Mouse (Mus musculus) erythroblast, embryonic 14.5 days (primary cell): Measurements from ENCODE around the gene Lats1.

Experiments used
- GATA1 ChIP-seq: IDR thresholded peaks from 2 replicates; pipeline ENCODE4 v1.6.1; 2012; ENCODE audit warnings: low read length, inconsistent platforms, mixed read lengths
- TAL1 ChIP-seq: IDR thresholded peaks from 3 replicates; pipeline ENCODE4 v1.6.1; 2012; ENCODE audit warnings: low read length, inconsistent platforms, mixed read lengths

DNA sequence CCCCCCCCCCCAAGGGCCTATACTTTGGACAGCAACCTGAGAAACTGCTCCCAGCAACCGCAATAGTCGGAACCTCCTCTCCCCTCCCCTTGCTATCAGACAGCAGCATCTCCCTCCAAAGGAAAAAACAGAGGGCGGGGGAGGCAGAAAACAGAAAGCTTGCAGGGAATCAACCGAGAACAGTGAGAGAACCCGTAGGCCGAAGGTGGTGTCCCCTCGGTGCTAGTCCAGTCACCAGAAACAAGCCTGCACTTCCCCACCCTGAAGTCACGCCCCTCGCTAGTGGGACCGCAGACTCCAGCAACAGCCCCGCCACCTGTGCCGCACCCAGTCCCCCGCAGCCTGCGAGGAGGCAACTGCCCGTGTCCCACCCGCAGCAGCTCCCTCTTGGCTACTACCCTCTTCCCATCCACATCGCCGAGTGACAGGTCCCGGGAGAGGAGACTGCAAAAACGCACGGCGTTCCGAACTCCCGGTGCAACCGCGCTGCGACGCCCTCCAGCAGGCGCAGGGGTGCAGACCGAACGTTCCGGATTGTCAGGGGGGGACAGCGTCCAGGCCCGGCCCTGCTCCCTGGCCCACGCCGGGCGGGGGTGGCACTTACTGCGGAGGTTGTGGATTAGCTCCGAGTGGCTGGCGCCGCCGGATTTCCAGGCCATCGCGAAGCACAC lies 18.4 kb upstream of the Lats1 start:
- peak; percentile 89 for TF ChIP-seq GATA1
- no peak for TF ChIP-seq TAL1
